Mouse (Mus musculus) heart, embryonic 14.5 days (tissue): ENCODE measurements at regions not wholly inside any gene's neighbourhood (a gene's known extent, or its start where the extent isn't known, plus 50 kb on each side); places are given as distances from the start of the nearest gene placed in this dataset.
A peak's percentile ranks its signal among the peaks of the same experiment; 100 is the strongest.

Experiments used
- ATAC-seq: fragments of 200-750 bp; cut with Nextera tagmentation; 2 replicates; pipeline ENCODE4 v1.8.0; 2017; ENCODE audit warnings: low read depth, moderate TSS enrichment; ENCODE audit not compliant: insufficient number of reproducible peaks, insufficient read depth, low FRiP score
- H3K27ac ChIP-seq, 2 experiments: fragments of 200-500 bp in 1 of 2; fragments of 300-500 bp in 1 of 2; sonication (generic) in 1 of 2; replicated peaks in 1 of 2; 2 replicates each; pipeline ENCODE4 v1.5.1; 2012 to 2014; ENCODE audit warnings: low read depth in 2 of 2, low read length in 2 of 2, control low read depth in 1 of 2, mild to moderate bottlenecking in 1 of 2, mixed read lengths in 1 of 2; ENCODE audit not compliant: control insufficient read depth in 1 of 2, insufficient read depth in 1 of 2
- H3K27me3 ChIP-seq: fragments of 300-500 bp; sonication (generic); 2 replicates; pipeline ENCODE4 v1.6.1; 2014; ENCODE audit warnings: mild to moderate bottlenecking, low read length, control low read depth; ENCODE audit not compliant: control insufficient read depth, insufficient read depth
- H3K36me3 ChIP-seq: fragments of 300-500 bp; sonication (generic); 2 replicates; pipeline ENCODE4 v1.6.1; 2014; ENCODE audit warnings: mild to moderate bottlenecking, control low read depth, low read length, mixed read lengths; ENCODE audit not compliant: control insufficient read depth, insufficient read depth
- H3K4me1 ChIP-seq, 2 experiments: fragments of 200-500 bp in 1 of 2; fragments of 300-500 bp in 1 of 2; sonication (generic) in 1 of 2; 2 replicates each; pipeline ENCODE4 v1.6.1; 2012 to 2014; ENCODE audit warnings: low read length in 2 of 2, control low read depth in 1 of 2, mixed read lengths in 1 of 2; ENCODE audit not compliant: control insufficient read depth in 2 of 2, insufficient read depth in 2 of 2
- H3K4me2 ChIP-seq: fragments of 300-500 bp; sonication (generic); 2 replicates; pipeline ENCODE4 v1.6.1; 2014; ENCODE audit warnings: mild to moderate bottlenecking, low read length
- H3K4me3 ChIP-seq, 2 experiments: fragments of 200-500 bp in 1 of 2; fragments of 300-500 bp in 1 of 2; sonication (generic) in 1 of 2; 2 replicates each; pipeline ENCODE4 v1.5.1; 2012 to 2014; ENCODE audit warnings: low read length in 2 of 2, mild to moderate bottlenecking in 2 of 2, control low read depth in 1 of 2, low read depth in 1 of 2, moderate library complexity in 1 of 2; ENCODE audit not compliant: control insufficient read depth in 1 of 2, insufficient read depth in 1 of 2
- H3K9ac ChIP-seq: fragments of 300-500 bp; sonication (generic); 2 replicates; pipeline ENCODE4 v1.6.1; 2014; ENCODE audit warnings: mild to moderate bottlenecking, low read length
- H3K9me3 ChIP-seq: fragments of 300-500 bp; sonication (generic); 2 replicates; pipeline ENCODE4 v1.6.1; 2016; ENCODE audit warnings: low read length, control low read depth; ENCODE audit not compliant: control insufficient read depth
- WGBS: fragments of 180-500 bp; shearing (Covaris S2); extraction: QIAGEN DNeasy Blood & Tissue Kit; methylation state at CpG from one replicate; pipeline ENCODE4 v1.1.7; 2014; 5-methylcytosine and 5-hydroxymethylcytosine counted together

GRCm38 (mm10) chr12:47220016-47220415 is 401.3 kb upstream of the Nova1 start:
- Histone ChIP-seq H3K4me1 (no peaks in the 10 kb centered on the region), H3K9me3 (no peaks in the 10 kb centered on the region), H3K27ac (no peak overlapping the region), H3K36me3 (no peaks in the 10 kb centered on the region), H3K27me3 (no peaks in the 10 kb centered on the region), H3K9ac (no peak overlapping the region), H3K4me2 (no peak overlapping the region), H3K4me3 (no peak overlapping the region)
- WGBS, result 34% methylated on average over 4 of the region's 4 CpGs
- no peak for ATAC-seq

- ATAC-seq, result no peak
- no peak overlapping the region for H3K27ac ChIP-seq
- H3K36me3 ChIP-seq, result no peaks in the 10 kb centered on the region
- H3K9me3 ChIP-seq, result no peaks in the 10 kb centered on the region
- H3K4me1 ChIP-seq, result no peaks in the 10 kb centered on the region
- no peak overlapping the region for H3K4me2 ChIP-seq
- WGBS, result 36% methylated on average over 2 of the region's 2 CpGs
- H3K4me3 ChIP-seq, result no peak overlapping the region
- H3K9ac ChIP-seq, result no peak overlapping the region
- H3K27me3 ChIP-seq, result no peaks in the 10 kb centered on the region
These were observed 400.6 kb upstream of the Nova1 start for GRCm38 (mm10) chr12:47219340-47219739.

- H3K4me3 ChIP-seq, result no peak overlapping the region
- H3K9ac ChIP-seq, result no peak overlapping the region
- H3K27me3 ChIP-seq, result no peaks in the 10 kb centered on the region
- H3K36me3 ChIP-seq, result no peaks in the 10 kb centered on the region
- H3K4me2 ChIP-seq, result no peak overlapping the region
- ATAC-seq, result no peak
- no peaks in the 10 kb centered on the region for H3K4me1 ChIP-seq
- no peak overlapping the region for H3K27ac ChIP-seq
- WGBS, result 72% methylated on average over 4 of the region's 4 CpGs
- H3K9me3 ChIP-seq, result no peaks in the 10 kb centered on the region
These were observed 392.8 kb upstream of the Nova1 start for GRCm38 (mm10) chr12:47211417-47212104.

GRCm38 (mm10) chr12:47202936-47203335 is 384.2 kb upstream of the Nova1 start:
- H3K27ac ChIP-seq, result no peak overlapping the region
- no peak overlapping the region for H3K4me3 ChIP-seq
- H3K4me1 ChIP-seq, result peaks cover 0 to 6% of the 10 kb centered on the region in 2 experiments; a peak in 1 of 4 replicates
- no peaks in the 10 kb centered on the region for H3K27me3 ChIP-seq
- no peaks in the 10 kb centered on the region for H3K36me3 ChIP-seq
- no peaks in the 10 kb centered on the region for H3K9me3 ChIP-seq
- no peak overlapping the region for H3K9ac ChIP-seq
- no peak for ATAC-seq
- no peak overlapping the region for H3K4me2 ChIP-seq
- WGBS, result 62% methylated on average over 1 of the region's 1 CpGs

- 45% methylated on average over 6 of the region's 6 CpGs for WGBS
These were observed 379.9 kb upstream of the Nova1 start for GRCm38 (mm10) chr12:47198609-47199008.

GRCm38 (mm10) chr12:47164736-47165135 is 346.0 kb upstream of the Nova1 start:
- no peak for ATAC-seq
- H3K4me1 ChIP-seq, result peaks cover 0 to 4% of the 10 kb centered on the region in 2 experiments; a peak in 1 of 4 replicates
- H3K4me3 ChIP-seq, result no peak overlapping the region
- no peak overlapping the region for H3K9ac ChIP-seq
- H3K4me2 ChIP-seq, result peak overlapping the region; percentile 43
- no peaks in the 10 kb centered on the region for H3K27me3 ChIP-seq
- H3K36me3 ChIP-seq, result no peaks in the 10 kb centered on the region
- WGBS, result 67% methylated on average over 8 of the region's 8 CpGs
- no peaks in the 10 kb centered on the region for H3K9me3 ChIP-seq
- no peak overlapping the region for H3K27ac ChIP-seq

More at GRCm38 (mm10) chr12:47198609-47199008, 379.9 kb upstream of the Nova1 start:
- Histone ChIP-seq H3K9ac (no peak overlapping the region), H3K4me2 (no peak overlapping the region), H3K36me3 (no peaks in the 10 kb centered on the region), H3K27ac (no peak overlapping the region), H3K4me1 (peaks cover 0 to 6% of the 10 kb centered on the region in 2 experiments; a peak in 1 of 4 replicates), H3K9me3 (no peaks in the 10 kb centered on the region), H3K27me3 (no peaks in the 10 kb centered on the region), H3K4me3 (no peak overlapping the region)
- ATAC-seq, result no peak

GRCm38 (mm10) chr12:47164031-47164717 is 345.4 kb upstream of the Nova1 start:
- WGBS, result 46% methylated on average over 15 of the region's 15 CpGs
- H3K27me3 ChIP-seq, result no peaks in the 10 kb centered on the region
- H3K36me3 ChIP-seq, result no peaks in the 10 kb centered on the region
- ATAC-seq, result no peak
- no peak overlapping the region for H3K4me3 ChIP-seq
- H3K9ac ChIP-seq, result no peak overlapping the region
- peaks cover 0 to 4% of the 10 kb centered on the region in 2 experiments; a peak in 1 of 4 replicates for H3K4me1 ChIP-seq
- no peak overlapping the region for H3K27ac ChIP-seq
- H3K9me3 ChIP-seq, result no peaks in the 10 kb centered on the region
- peak overlapping the region; percentile 43 for H3K4me2 ChIP-seq
